20 mouse cellular contexts compared by ENCODE assay signal in genomic region chr12:54410038-54410605, GRCm38 (mm10).
DNase-seq lines count a peak whose midpoint lies in the region; ATAC-seq and TF ChIP-seq lines count a peak whose summit lies in the region.
"Had no signal": no experiment of that assay in that cellular context is flagged by ENCODE, and none has a peak within 500 bp of the region (broad histone marks: within the 10 kb centered on the region; RNA-seq: fewer than 3 reads in every experiment).

No protein-coding gene starts in this region.

- H3K9ac ChIP-seq in forebrain, embryonic 12.5 days, result no peak overlapping the region
- no peak overlapping the region for H3K9ac ChIP-seq in hindbrain, postnatal 0 days (replicated peaks; ENCODE audit: low read length)
- H3K9ac ChIP-seq: embryonic facial prominence, embryonic 13.5 days; heart, embryonic 15.5 days; liver, postnatal 0 days; stomach, embryonic 15.5 days had no signal

- no peak for TF ChIP-seq POLR2A in thymus, adult 2 months (IDR thresholded peaks at IDR 0.05; ENCODE audit: control insufficient read depth, extremely low read depth, insufficient read depth, low read length, poor library complexity)

- peak overlapping the region; percentile 15; the same call in 1 of the 2 replicates for H3K27ac ChIP-seq in forebrain, embryonic 12.5 days
- no peak overlapping the region for H3K27ac ChIP-seq in hindbrain, postnatal 0 days
- no peak overlapping the region for H3K27ac ChIP-seq in thymus, adult 2 months (ENCODE audit: control insufficient read depth, insufficient read depth, low read length)
- H3K27ac ChIP-seq: embryonic facial prominence, embryonic 13.5 days; heart, adult 2 months; heart, embryonic 15.5 days; stomach, embryonic 15.5 days had no signal

- no peak; the same call in 1 of the 2 replicates for ATAC-seq in forebrain, embryonic 12.5 days (ENCODE audit: low FRiP score)
- no peak for ATAC-seq in hindbrain, postnatal 0 days
- ATAC-seq: liver, postnatal 0 days had no signal

- no peak for TF ChIP-seq CTCF in hindbrain, postnatal 0 days (IDR thresholded peaks at IDR 0.05; ENCODE audit: low read depth)
- no peak for TF ChIP-seq CTCF in thymus, adult 2 months (IDR thresholded peaks at IDR 0.05; ENCODE audit: borderline replicate concordance, control insufficient read depth, extremely low read depth, insufficient read depth, low read length, poor library complexity)

- 18% methylated on average over 7 of the region's 7 CpGs for WGBS in forebrain, embryonic 12.5 days
- WGBS in hindbrain, postnatal 0 days, result 16% methylated on average over 7 of the region's 7 CpGs
- WGBS in thymus, adult 2 months, result 94% methylated on average over 7 of the region's 7 CpGs

- H3K27me3 ChIP-seq in forebrain, embryonic 12.5 days, result no peaks in the 10 kb centered on the region
- H3K27me3 ChIP-seq in hindbrain, postnatal 0 days (ENCODE audit: insufficient read depth, low read length), result no peaks in the 10 kb centered on the region
- no peaks in the 10 kb centered on the region for H3K27me3 ChIP-seq in thymus, adult 2 months (ENCODE audit: control insufficient read depth, insufficient read depth, low read length)
- H3K27me3 ChIP-seq: embryonic facial prominence, embryonic 13.5 days; heart, embryonic 15.5 days; stomach, embryonic 15.5 days had no signal

- H3K9me3 ChIP-seq in forebrain, embryonic 12.5 days, result no peaks in the 10 kb centered on the region
- H3K9me3 ChIP-seq in hindbrain, postnatal 0 days (ENCODE audit: low read length), result no peaks in the 10 kb centered on the region
- H3K9me3 ChIP-seq: embryonic facial prominence, embryonic 13.5 days; heart, embryonic 15.5 days; stomach, embryonic 15.5 days had no signal

- H3K4me2 ChIP-seq in forebrain, embryonic 12.5 days, result no peak overlapping the region
- no peak overlapping the region for H3K4me2 ChIP-seq in hindbrain, postnatal 0 days (ENCODE audit: low read depth, low read length)
- H3K4me2 ChIP-seq: embryonic facial prominence, embryonic 13.5 days; heart, embryonic 15.5 days; stomach, embryonic 15.5 days had no signal

- no peaks in the 10 kb centered on the region for H3K36me3 ChIP-seq in forebrain, embryonic 12.5 days (replicated peaks)
- H3K36me3 ChIP-seq in hindbrain, postnatal 0 days (ENCODE audit: insufficient read depth, low read length), result no peaks in the 10 kb centered on the region
- no peaks in the 10 kb centered on the region for H3K36me3 ChIP-seq in thymus, adult 2 months (ENCODE audit: control insufficient read depth, insufficient read depth, low read length)
- H3K36me3 ChIP-seq: embryonic facial prominence, embryonic 13.5 days; heart, embryonic 15.5 days; stomach, embryonic 15.5 days had no signal

- no peak overlapping the region for H3K4me3 ChIP-seq in forebrain, embryonic 12.5 days (replicated peaks)
- no peak overlapping the region for H3K4me3 ChIP-seq in hindbrain, postnatal 0 days (ENCODE audit: low read length)
- no peak overlapping the region for H3K4me3 ChIP-seq in thymus, adult 2 months (ENCODE audit: control insufficient read depth, insufficient read depth, low read length)
- H3K4me3 ChIP-seq: embryonic facial prominence, embryonic 13.5 days; heart, adult 2 months; heart, embryonic 15.5 days; stomach, embryonic 15.5 days had no signal

- H3K4me1 ChIP-seq in forebrain, embryonic 12.5 days, result peaks cover 18% of the 10 kb centered on the region
- no peaks in the 10 kb centered on the region for H3K4me1 ChIP-seq in hindbrain, postnatal 0 days (ENCODE audit: insufficient read depth, low read length)
- peaks cover 3% of the 10 kb centered on the region for H3K4me1 ChIP-seq in thymus, adult 2 months (replicated peaks; ENCODE audit: control insufficient read depth, insufficient read depth, low read length)
- H3K4me1 ChIP-seq: embryonic facial prominence, embryonic 13.5 days; stomach, embryonic 15.5 days had no signal

- peak; percentile 40 for DNase-seq in A20 (ENCODE audit: low read depth, low spot score)
- peak; percentile 51 for DNase-seq in Muller cell, postnatal 12 days (ENCODE audit: inconsistent ontology term)
- DNase-seq in hindbrain, postnatal 0 days (ENCODE audit: low spot score), result peak; percentile 46
- DNase-seq in kidney, postnatal 36 days, result no peak
- no peak for DNase-seq in lung, postnatal 4 days
- DNase-seq in thymus, adult 2 months, result no peak
- DNase-seq: adrenal gland, postnatal 10 days; cerebellum, adult 2 months; gastrocnemius, postnatal 10 days; heart, adult 2 months; kidney, adult 18-20 months; kidney, postnatal 25 days; liver; liver, postnatal 0 days; lung, postnatal 14 days; thymus, postnatal 25 days had no signal

Comparison
In these comparisons a context has a peak if more than half of its experiments do, and no peak if none do; other contexts are left out.
1. DNase-seq: peak in A20 (single experiment), Muller cell, postnatal 12 days (single experiment) and hindbrain, postnatal 0 days (single experiment); none in kidney, postnatal 36 days (0 of 2), lung, postnatal 4 days (0 of 2) and thymus, adult 2 months (single experiment).